Mouse (Mus musculus): ENCODE measurements around the gene Palb2.
"Not testable (repeated sequence)": the region's sequence is repeated elsewhere in the genome, so short reads cannot be mapped to it uniquely, and the experiment has no call there.

Palb2 gene

GRCm38 (mm10) chr7:122132497-122133337 lies at the start of gene Palb2, which contains the start of gene Dctn5:
Gene Palb2, minus strand, starts transcription at chr7:122132985.
Gene Dctn5, plus strand, starts transcription at chr7:122133041.
- DNase-seq = peak; percentile 98

GRCm38 (mm10) chr7:122180720-122181119 lies 47.9 kb upstream of the Palb2 start:
- no peak for DNase-seq

- DNase-seq = no peak
Observed at GRCm38 (mm10) chr7:122171613-122172012, 38.8 kb upstream of the Palb2 start.

- DNase-seq = no peak
Observed at GRCm38 (mm10) chr7:122170705-122171104, 37.9 kb upstream of the Palb2 start.

GRCm38 (mm10) chr7:122167203-122167602 lies 34.4 kb upstream of the Palb2 start:
- DNase-seq = no peak

- no peak for DNase-seq
Observed at GRCm38 (mm10) chr7:122163766-122164165, 31.0 kb upstream of the Palb2 start.

- no peak for DNase-seq
Observed at GRCm38 (mm10) chr7:122160037-122160436, 27.3 kb upstream of the Palb2 start.

- peak; percentile 87 for DNase-seq
Observed at GRCm38 (mm10) chr7:122158915-122159902, 26.4 kb upstream of the Palb2 start, which contains the start of gene Plk1. Gene Plk1, plus strand, starts transcription at chr7:122159439.

- DNase-seq = no peak
Observed at GRCm38 (mm10) chr7:122158488-122158887, 25.7 kb upstream of the Palb2 start.

GRCm38 (mm10) chr7:122152473-122152872 lies 19.7 kb upstream of the Palb2 start:
- DNase-seq = no peak

- DNase-seq = no peak
Observed at GRCm38 (mm10) chr7:122140991-122141390, 8.2 kb upstream of the Palb2 start.

- DNase-seq = no peak
Observed at GRCm38 (mm10) chr7:122138190-122138589, 5.4 kb upstream of the Palb2 start.

GRCm38 (mm10) chr7:122137071-122137470 lies 4.3 kb upstream of the Palb2 start:
- no peak for DNase-seq

- DNase-seq = no peak
Observed at GRCm38 (mm10) chr7:122135070-122135469, 2.3 kb upstream of the Palb2 start.

- no peak for DNase-seq
Observed at GRCm38 (mm10) chr7:122133338-122133625, 497 bp upstream of the Palb2 start.

- DNase-seq = no peak
Observed at GRCm38 (mm10) chr7:122131834-122132233, 951 bp downstream of the Palb2 start.

GRCm38 (mm10) chr7:122126946-122127345 lies 5.8 kb downstream of the Palb2 start:
- DNase-seq = no peak

GRCm38 (mm10) chr7:122125636-122126035 lies 7.1 kb downstream of the Palb2 start:
- DNase-seq = no peak

GRCm38 (mm10) chr7:122123518-122123917 lies 9.3 kb downstream of the Palb2 start:
- DNase-seq = no peak

- DNase-seq = no peak
Observed at GRCm38 (mm10) chr7:122108206-122108605, 24.6 kb downstream of the Palb2 start.

GRCm38 (mm10) chr7:122101747-122102244 lies 31.0 kb downstream of the Palb2 start, which contains the start of gene Ndufab1:
Gene Ndufab1, minus strand, starts transcription at chr7:122101886.
- DNase-seq = peak; percentile 91

GRCm38 (mm10) chr7:122101014-122101746 lies 31.6 kb downstream of the Palb2 start:
- DNase-seq = not testable (repeated sequence)
